Mouse (Mus musculus) midbrain, postnatal 0 days (tissue): Measurements from ENCODE around the gene Zcrb1. TPM values are rescaled to one million over a fixed set of nuclear protein-coding genes. Genes with fewer than 3 reads are reported as not detected.

ENCODE experiments used
- ATAC-seq: fragments of 200-750 bp; cut with Nextera tagmentation; 2 replicates; pipeline ENCODE4 v1.8.0; 2017; ENCODE audit warnings: moderate number of reproducible peaks, mild to moderate bottlenecking, moderate TSS enrichment, moderate library complexity; ENCODE audit not compliant: low FRiP score
- DNase-seq: peaks from one replicate; pipeline ENCODE4 v3.0.0-alpha.2; 2015; ENCODE audit warnings: low spot score
- H3K27ac ChIP-seq: fragments of 300-500 bp; sonication (generic); 2 replicates; pipeline ENCODE4 v1.5.1; 2014; ENCODE audit warnings: low read depth, mild to moderate bottlenecking, low read length, mixed read lengths
- H3K27me3 ChIP-seq: fragments of 300-500 bp; sonication (generic); 2 replicates; pipeline ENCODE4 v1.6.1; 2014; ENCODE audit warnings: low read length, control low read depth, mixed read lengths; ENCODE audit not compliant: insufficient read depth
- H3K36me3 ChIP-seq: fragments of 300-500 bp; sonication (generic); 2 replicates; pipeline ENCODE4 v1.6.1; 2014; ENCODE audit warnings: low read length, control low read depth, mixed read lengths; ENCODE audit not compliant: insufficient read depth
- H3K4me1 ChIP-seq: fragments of 300-500 bp; sonication (generic); 2 replicates; pipeline ENCODE4 v1.6.1; 2014; ENCODE audit warnings: mild to moderate bottlenecking, control low read depth, antibody characterized with exemption, low read length, mixed read lengths; ENCODE audit not compliant: insufficient read depth
- H3K4me2 ChIP-seq: fragments of 300-500 bp; sonication (generic); 2 replicates; pipeline ENCODE4 v1.6.1; 2014; ENCODE audit warnings: low read depth, mild to moderate bottlenecking, low read length, mixed read lengths; ENCODE audit not compliant: poor library complexity, severe bottlenecking
- H3K4me3 ChIP-seq: fragments of 300-500 bp; sonication (generic); 2 replicates; pipeline ENCODE4 v1.5.1; 2014; ENCODE audit warnings: low read depth, mild to moderate bottlenecking, low read length, moderate library complexity
- H3K9ac ChIP-seq: fragments of 300-500 bp; sonication (generic); replicated peaks from 2 replicates; pipeline ENCODE4 v1.6.1; 2014; ENCODE audit warnings: mild to moderate bottlenecking, low read length, moderate library complexity, mixed read lengths; ENCODE audit not compliant: poor library complexity, severe bottlenecking
- H3K9me3 ChIP-seq: fragments of 300-500 bp; sonication (generic); 2 replicates; pipeline ENCODE4 v1.6.1; 2016; ENCODE audit warnings: low read length, control low read depth
- CTCF ChIP-seq: IDR thresholded peaks from 2 replicates; pipeline ENCODE4 v1.5.1; 2016; ENCODE audit warnings: antibody characterized with exemption, mild to moderate bottlenecking
- WGBS: fragments of 180-500 bp; shearing (Covaris S2); extraction: QIAGEN DNeasy Blood & Tissue Kit; methylation state at CpG from one replicate; pipeline ENCODE4 v1.1.7; 2014; 5-methylcytosine and 5-hydroxymethylcytosine counted together
- polyA plus RNA-seq: library from polyadenylated mRNA; unstranded; fragments of >200 nt; fragmentation: Nextera tagmentation; extraction: Ambion mirVana; gene quantifications from 2 replicates; pipeline ENCODE4 v1.2.1, GENCODE M21; 2015
- total RNA-seq: library from RNA; depleted of rRNA; stranded (reverse); fragments of >200 nt; gene quantifications from 2 replicates; pipeline ENCODE4 v1.2.3, GENCODE M21; 2014

Gene Zcrb1
- total and polyA plus RNA-seq, 2 experiments from 2014 or later, result 39.0 to 165 TPM

DNA sequence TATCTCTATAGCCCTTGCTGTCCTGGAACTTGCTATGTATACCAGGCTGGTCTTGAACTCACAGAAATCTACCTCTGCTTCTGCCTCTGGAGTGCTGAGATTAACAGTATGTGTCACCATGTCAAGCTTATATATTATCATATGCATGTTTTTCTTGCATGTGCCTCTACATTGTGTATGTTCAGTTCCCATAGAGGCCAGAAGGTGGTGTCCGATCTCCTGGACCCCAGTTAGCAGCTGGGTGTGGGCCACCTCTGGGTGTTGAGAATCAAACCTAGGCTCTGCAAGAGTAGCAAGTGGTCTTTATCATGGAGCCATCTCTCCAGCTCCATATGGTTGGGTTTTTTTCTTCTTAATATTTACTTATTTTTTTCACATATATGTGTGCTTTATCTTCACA lies 24.4 kb upstream of the Zcrb1 start:
- Histone ChIP-seq H3K4me3 (no peak overlapping the region), H3K36me3 (peaks cover 3% of the 10 kb centered on the region), H3K4me2 (no peak overlapping the region), H3K27me3 (no peaks in the 10 kb centered on the region), H3K9ac (no peak overlapping the region), H3K9me3 (no peaks in the 10 kb centered on the region), H3K4me1 (no peaks in the 10 kb centered on the region), H3K27ac (no peak overlapping the region)
- TF ChIP-seq CTCF, result no peak
- DNase-seq (no peak), ATAC-seq (no peak)
- 97% methylated on average over 1 of the region's 1 CpGs for WGBS

DNA sequence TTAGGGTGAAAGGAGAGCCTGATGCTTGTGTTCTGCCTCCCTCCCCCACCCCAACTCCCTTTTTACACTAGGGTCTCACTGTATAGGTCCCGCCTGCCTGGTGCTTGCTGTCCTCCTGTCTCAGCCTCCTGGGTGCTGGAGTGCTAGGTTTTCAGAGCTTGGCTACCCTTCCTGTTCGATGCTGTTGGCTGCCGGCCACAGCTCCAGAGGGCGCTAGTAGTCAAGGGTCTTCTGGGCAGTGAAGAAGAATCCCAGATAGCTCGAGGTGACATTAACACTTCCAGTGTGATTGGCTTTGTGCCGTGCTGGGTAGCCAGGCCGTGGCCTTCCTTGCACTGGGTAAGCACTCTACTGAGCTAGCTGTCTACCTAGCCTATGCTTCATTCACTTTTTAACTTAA lies 22.5 kb upstream of the Zcrb1 start:
- Histone ChIP-seq H3K9ac (no peak overlapping the region), H3K4me3 (no peak overlapping the region), H3K4me1 (no peaks in the 10 kb centered on the region), H3K9me3 (no peaks in the 10 kb centered on the region), H3K4me2 (no peak overlapping the region), H3K36me3 (peaks cover 3% of the 10 kb centered on the region), H3K27me3 (no peaks in the 10 kb centered on the region), H3K27ac (no peak overlapping the region)
- 91% methylated on average over 7 of the region's 7 CpGs for WGBS
- no peak for ATAC-seq
- no peak; the same call in 1 of the 2 replicates for TF ChIP-seq CTCF
- no peak for DNase-seq

DNA sequence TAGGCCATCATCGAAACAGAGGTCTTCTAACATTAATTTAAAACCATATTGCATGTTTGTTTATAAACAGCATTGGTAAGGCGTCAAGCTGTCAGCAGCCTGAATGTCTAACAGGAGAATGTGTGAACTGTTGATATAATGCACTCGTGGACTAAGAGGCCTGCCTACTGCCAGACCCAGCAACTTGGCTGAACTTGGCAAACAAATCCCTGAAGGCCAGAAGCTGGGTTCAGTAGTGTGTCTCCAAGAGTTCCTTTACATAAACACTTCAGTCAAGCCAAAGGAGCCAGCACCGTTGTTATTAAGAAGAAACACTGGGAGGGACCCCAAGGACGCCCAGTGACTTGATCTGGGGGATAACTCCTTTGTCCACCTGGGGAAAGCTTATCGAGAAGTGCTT lies 18.2 kb upstream of the Zcrb1 start:
- Histone ChIP-seq H3K27ac (no peak overlapping the region), H3K4me2 (no peak overlapping the region), H3K27me3 (no peaks in the 10 kb centered on the region), H3K9me3 (no peaks in the 10 kb centered on the region), H3K36me3 (no peaks in the 10 kb centered on the region; the same call in none of the 2 replicates), H3K4me1 (no peaks in the 10 kb centered on the region), H3K9ac (no peak overlapping the region), H3K4me3 (no peak overlapping the region)
- DNase-seq, result no peak
- no peak for ATAC-seq
- WGBS, result 90% methylated on average over 6 of the region's 6 CpGs
- no peak for TF ChIP-seq CTCF

DNA sequence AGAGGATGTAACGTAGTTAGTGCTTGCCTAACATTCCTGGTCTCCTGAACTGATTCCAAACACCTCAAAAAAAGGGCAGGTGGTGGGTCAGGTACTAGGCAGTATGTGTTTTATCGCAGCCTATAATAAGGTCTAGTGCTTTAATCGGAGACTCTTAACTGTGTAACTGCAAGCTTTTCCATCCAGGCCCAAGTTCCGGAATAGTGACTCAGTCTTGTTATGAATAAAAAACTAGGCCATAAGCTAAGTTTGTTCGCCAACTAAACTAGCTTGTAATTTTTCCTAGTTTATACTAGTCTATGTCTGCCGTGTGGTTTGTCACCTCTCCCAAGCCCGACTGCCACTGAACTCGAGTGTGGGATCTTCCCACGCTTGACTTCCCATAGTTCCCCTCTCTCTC lies 16.3 kb upstream of the Zcrb1 start:
- Histone ChIP-seq H3K4me1 (no peaks in the 10 kb centered on the region), H3K4me2 (no peak overlapping the region), H3K4me3 (no peak overlapping the region), H3K9me3 (no peaks in the 10 kb centered on the region), H3K9ac (no peak overlapping the region), H3K27ac (no peak overlapping the region), H3K36me3 (no peaks in the 10 kb centered on the region; the same call in 1 of the 2 replicates), H3K27me3 (no peaks in the 10 kb centered on the region)
- ATAC-seq (no peak), DNase-seq (no peak)
- TF ChIP-seq CTCF, result no peak
- WGBS, result 94% methylated on average over 9 of the region's 9 CpGs

DNA sequence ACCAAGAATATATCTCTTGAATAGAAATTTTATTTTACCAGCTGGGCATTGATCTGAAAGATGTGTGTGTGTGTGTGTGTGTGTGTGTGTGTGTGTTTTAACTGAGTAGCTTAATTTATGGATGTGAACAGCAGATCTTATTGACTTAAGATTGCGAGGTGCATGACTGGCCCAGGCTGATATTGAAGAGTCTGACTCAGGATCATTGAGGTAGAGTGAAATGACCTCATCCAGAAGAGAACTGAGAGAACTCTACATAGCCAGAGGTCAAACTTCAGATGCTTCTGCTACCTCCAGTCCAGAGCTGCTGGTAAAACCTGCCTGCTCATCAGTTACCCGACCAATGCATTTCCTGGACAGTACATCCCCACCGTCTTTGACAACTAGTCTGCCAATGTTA lies 14.3 kb upstream of the Zcrb1 start:
- 92% methylated on average over 3 of the region's 3 CpGs for WGBS
- no peak overlapping the region for H3K4me2 ChIP-seq
- ATAC-seq, result no peak
- no peak overlapping the region for H3K27ac ChIP-seq
- H3K27me3 ChIP-seq, result no peaks in the 10 kb centered on the region
- TF ChIP-seq CTCF, result no peak
- DNase-seq, result no peak
- H3K9ac ChIP-seq, result no peak overlapping the region
- H3K9me3 ChIP-seq, result no peaks in the 10 kb centered on the region
- no peaks in the 10 kb centered on the region; the same call in 1 of the 2 replicates for H3K36me3 ChIP-seq
- H3K4me1 ChIP-seq, result no peaks in the 10 kb centered on the region
- no peak overlapping the region for H3K4me3 ChIP-seq

DNA sequence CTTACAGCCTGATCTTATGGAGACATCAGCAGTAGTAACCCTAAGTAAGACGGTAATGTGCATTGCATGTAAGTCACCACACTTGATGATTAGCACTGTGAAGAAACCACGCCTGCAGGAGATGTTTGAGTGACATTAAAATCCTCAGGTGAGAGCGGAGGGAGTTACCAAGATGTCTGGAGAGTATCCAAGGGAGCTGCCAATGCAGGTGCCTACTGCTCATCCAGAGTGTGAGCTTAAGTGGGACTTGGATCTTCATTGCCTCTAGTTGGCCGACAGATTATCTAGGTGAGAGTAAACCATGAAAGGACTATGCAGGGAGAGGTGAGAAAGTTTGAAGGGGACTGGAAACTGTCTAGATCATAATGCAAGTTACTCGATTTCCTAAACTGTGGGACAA lies 8.4 kb upstream of the Zcrb1 start:
- Histone ChIP-seq H3K9me3 (no peaks in the 10 kb centered on the region), H3K4me2 (no peak overlapping the region), H3K4me1 (no peaks in the 10 kb centered on the region), H3K9ac (no peak overlapping the region), H3K36me3 (no peaks in the 10 kb centered on the region; the same call in 1 of the 2 replicates), H3K27ac (no peak overlapping the region), H3K27me3 (no peaks in the 10 kb centered on the region), H3K4me3 (no peak overlapping the region)
- 97% methylated on average over 5 of the region's 5 CpGs for WGBS
- TF ChIP-seq CTCF, result no peak
- ATAC-seq (no peak), DNase-seq (no peak)
